Mouse (Mus musculus): ENCODE results near the gene Rab3gap2. TPM values are rescaled to one million over a fixed set of nuclear protein-coding genes. Genes with fewer than 3 reads are reported as not detected.

Gene Rab3gap2
- total and polyA plus RNA-seq, 3 experiments, result 8.5 to 30.8 (median 22.0) TPM

GRCm38 (mm10) chr1:185291336-185291735, 87.4 kb downstream of the Rab3gap2 start:
- ATAC-seq (ENCODE audit: extremely low read depth, insufficient number of reproducible peaks, low FRiP score, poor library complexity, severe bottlenecking), result no peak
- peaks cover 89% of the 10 kb centered on the region for H3K36me3 ChIP-seq (replicated peaks)

GRCm38 (mm10) chr1:185292646-185293360, 88.9 kb downstream of the Rab3gap2 start:
- no peak for ATAC-seq (ENCODE audit: extremely low read depth, insufficient number of reproducible peaks, low FRiP score, poor library complexity, severe bottlenecking)

More at GRCm38 (mm10) chr1:185291336-185291735, 87.4 kb downstream of the Rab3gap2 start:
- H3K4me1 ChIP-seq (ENCODE audit: insufficient read depth, low read depth, low read length), result no peaks in the 10 kb centered on the region
- no peak for DNase-seq (ENCODE audit: low spot score)
- no peaks in the 10 kb centered on the region for H3K9me3 ChIP-seq (replicated peaks)
- no peak for TF ChIP-seq TAL1 (conservative IDR thresholded peaks at IDR 0.05; ENCODE audit: low read depth, low read length)
- no peak for TF ChIP-seq GATA1 (IDR thresholded peaks at IDR 0.05; ENCODE audit: borderline replicate concordance, low read length)
- TF ChIP-seq POLR2AphosphoS5 (IDR thresholded peaks at IDR 0.05; ENCODE audit: insufficient replicate concordance, low read depth, low read length), result no peak
- no peak for TF ChIP-seq CTCF (IDR thresholded peaks at IDR 0.05; ENCODE audit: low read depth, low read length)
- no peak for TF ChIP-seq GATA2 (IDR thresholded peaks at IDR 0.05; ENCODE audit: borderline replicate concordance, low read depth, low read length)
- H3K27me3 ChIP-seq (ENCODE audit: insufficient read depth, low read length), result no peaks in the 10 kb centered on the region
- no peak overlapping the region for H3K4me3 ChIP-seq (ENCODE audit: low read depth, low read length)

GRCm38 (mm10) chr1:185296850-185297249, 92.9 kb downstream of the Rab3gap2 start:
- DNase-seq (ENCODE audit: low spot score) (no peak), ATAC-seq (ENCODE audit: extremely low read depth, insufficient number of reproducible peaks, low FRiP score, poor library complexity, severe bottlenecking) (no peak)
- Histone ChIP-seq H3K27me3 (ENCODE audit: insufficient read depth, low read length) (no peaks in the 10 kb centered on the region), H3K9me3 (replicated peaks) (no peaks in the 10 kb centered on the region), H3K4me3 (ENCODE audit: low read depth, low read length) (no peak overlapping the region), H3K36me3 (replicated peaks) (peaks cover 80% of the 10 kb centered on the region), H3K4me1 (ENCODE audit: insufficient read depth, low read depth, low read length) (no peaks in the 10 kb centered on the region)
- TF ChIP-seq TAL1 (conservative IDR thresholded peaks at IDR 0.05; ENCODE audit: low read depth, low read length) (no peak), CTCF (IDR thresholded peaks at IDR 0.05; ENCODE audit: low read depth, low read length) (no peak), GATA1 (IDR thresholded peaks at IDR 0.05; ENCODE audit: borderline replicate concordance, low read length) (no peak), GATA2 (IDR thresholded peaks at IDR 0.05; ENCODE audit: borderline replicate concordance, low read depth, low read length) (no peak), POLR2AphosphoS5 (IDR thresholded peaks at IDR 0.05; ENCODE audit: insufficient replicate concordance, low read depth, low read length) (no peak)

More at GRCm38 (mm10) chr1:185292646-185293360, 88.9 kb downstream of the Rab3gap2 start:
- Histone ChIP-seq H3K4me3 (ENCODE audit: low read depth, low read length) (no peak overlapping the region), H3K4me1 (ENCODE audit: insufficient read depth, low read depth, low read length) (no peaks in the 10 kb centered on the region), H3K9me3 (replicated peaks) (no peaks in the 10 kb centered on the region), H3K27me3 (ENCODE audit: insufficient read depth, low read length) (no peaks in the 10 kb centered on the region), H3K36me3 (replicated peaks) (peaks cover 90% of the 10 kb centered on the region)
- TF ChIP-seq TAL1 (conservative IDR thresholded peaks at IDR 0.05; ENCODE audit: low read depth, low read length) (no peak), POLR2AphosphoS5 (IDR thresholded peaks at IDR 0.05; ENCODE audit: insufficient replicate concordance, low read depth, low read length) (no peak), CTCF (IDR thresholded peaks at IDR 0.05; ENCODE audit: low read depth, low read length) (no peak), GATA2 (IDR thresholded peaks at IDR 0.05; ENCODE audit: borderline replicate concordance, low read depth, low read length) (no peak), GATA1 (IDR thresholded peaks at IDR 0.05; ENCODE audit: borderline replicate concordance, low read length) (no peak)
- no peak for DNase-seq (ENCODE audit: low spot score)

GRCm38 (mm10) chr1:185298496-185298895, 94.6 kb downstream of the Rab3gap2 start:
- no peak for DNase-seq (ENCODE audit: low spot score)
- Histone ChIP-seq H3K27me3 (ENCODE audit: insufficient read depth, low read length) (no peaks in the 10 kb centered on the region), H3K4me3 (ENCODE audit: low read depth, low read length) (no peak overlapping the region), H3K9me3 (replicated peaks) (no peaks in the 10 kb centered on the region), H3K36me3 (replicated peaks) (peaks cover 78% of the 10 kb centered on the region), H3K4me1 (ENCODE audit: insufficient read depth, low read depth, low read length) (no peaks in the 10 kb centered on the region)
- TF ChIP-seq GATA2 (IDR thresholded peaks at IDR 0.05; ENCODE audit: borderline replicate concordance, low read depth, low read length), result no peak
- ATAC-seq (ENCODE audit: extremely low read depth, insufficient number of reproducible peaks, low FRiP score, poor library complexity, severe bottlenecking), result no peak

GRCm38 (mm10) chr1:185302816-185303215, 98.9 kb downstream of the Rab3gap2 start:
- Histone ChIP-seq H3K4me3 (ENCODE audit: low read depth, low read length) (no peak overlapping the region), H3K9me3 (replicated peaks) (no peaks in the 10 kb centered on the region), H3K36me3 (replicated peaks) (peaks cover 51% of the 10 kb centered on the region), H3K27me3 (ENCODE audit: insufficient read depth, low read length) (no peaks in the 10 kb centered on the region), H3K4me1 (ENCODE audit: insufficient read depth, low read depth, low read length) (peaks cover 10% of the 10 kb centered on the region)
- DNase-seq (ENCODE audit: low spot score) (no peak), ATAC-seq (ENCODE audit: extremely low read depth, insufficient number of reproducible peaks, low FRiP score, poor library complexity, severe bottlenecking) (no peak)
- TF ChIP-seq POLR2AphosphoS5 (IDR thresholded peaks at IDR 0.05; ENCODE audit: insufficient replicate concordance, low read depth, low read length), result no peak
- no peak for TF ChIP-seq CTCF (IDR thresholded peaks at IDR 0.05; ENCODE audit: low read depth, low read length)
- TF ChIP-seq GATA2 (IDR thresholded peaks at IDR 0.05; ENCODE audit: borderline replicate concordance, low read depth, low read length), result no peak
- no peak for TF ChIP-seq GATA1 (IDR thresholded peaks at IDR 0.05; ENCODE audit: borderline replicate concordance, low read length)
- no peak for TF ChIP-seq TAL1 (conservative IDR thresholded peaks at IDR 0.05; ENCODE audit: low read depth, low read length)

GRCm38 (mm10) chr1:185306836-185307235, 102.9 kb downstream of the Rab3gap2 start:
- TF ChIP-seq CTCF (IDR thresholded peaks at IDR 0.05; ENCODE audit: low read depth, low read length) (no peak), POLR2AphosphoS5 (IDR thresholded peaks at IDR 0.05; ENCODE audit: insufficient replicate concordance, low read depth, low read length) (no peak), GATA1 (IDR thresholded peaks at IDR 0.05; ENCODE audit: borderline replicate concordance, low read length) (no peak), TAL1 (conservative IDR thresholded peaks at IDR 0.05; ENCODE audit: low read depth, low read length) (no peak), GATA2 (IDR thresholded peaks at IDR 0.05; ENCODE audit: borderline replicate concordance, low read depth, low read length) (no peak)
- Histone ChIP-seq H3K36me3 (replicated peaks) (peaks cover 53% of the 10 kb centered on the region), H3K27me3 (ENCODE audit: insufficient read depth, low read length) (no peaks in the 10 kb centered on the region), H3K4me1 (ENCODE audit: insufficient read depth, low read depth, low read length) (peaks cover 18% of the 10 kb centered on the region), H3K4me3 (ENCODE audit: low read depth, low read length) (no peak overlapping the region), H3K9me3 (replicated peaks) (no peaks in the 10 kb centered on the region)
- no peak for DNase-seq (ENCODE audit: low spot score)
- ATAC-seq (ENCODE audit: extremely low read depth, insufficient number of reproducible peaks, low FRiP score, poor library complexity, severe bottlenecking), result no peak

Data from G1E (cell line).